Mouse (Mus musculus) small intestine, adult 2 months (tissue): ENCODE results near the gene Fbxo10.
"Not testable (repeated sequence)": the region's sequence is repeated elsewhere in the genome, so short reads cannot be mapped to it uniquely, and the experiment has no call there.

ENCODE experiments used
- CTCF ChIP-seq: fragments of 200-500 bp; IDR thresholded peaks from 2 replicates; pipeline ENCODE4 v1.5.1; 2012; ENCODE audit warnings: low read depth, mild to moderate bottlenecking, control low read depth, inconsistent platforms, low read length, moderate library complexity, mixed read lengths; ENCODE audit not compliant: insufficient replicate concordance, insufficient read length; ENCODE audit errors: extremely low read depth
- POLR2A ChIP-seq: fragments of 200-500 bp; IDR thresholded peaks from 2 replicates; pipeline ENCODE4 v1.6.1; 2012; ENCODE audit warnings: low read depth, mild to moderate bottlenecking, control low read depth, inconsistent platforms, low read length, moderate library complexity

DNA sequence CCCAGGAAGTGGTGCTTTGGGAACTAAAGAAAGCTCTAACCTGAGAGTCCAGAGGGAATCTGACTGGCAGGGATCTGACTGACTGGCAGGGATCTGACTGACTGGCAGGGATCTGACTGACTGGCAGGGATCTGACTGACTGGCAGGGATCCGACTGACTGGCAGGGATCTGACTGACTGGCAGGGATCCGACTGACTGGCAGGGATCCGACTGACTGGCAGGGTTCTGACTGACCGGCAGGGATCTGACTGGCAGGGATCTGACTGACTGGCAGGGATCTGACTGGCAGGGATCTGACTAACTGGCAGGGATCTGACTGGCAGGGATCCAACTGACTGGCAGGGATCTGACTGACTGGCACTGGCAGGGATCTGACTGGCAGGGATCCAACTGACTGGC is 3.4 kb downstream of the Fbxo10 start:
- not testable (repeated sequence) for TF ChIP-seq CTCF, POLR2A
